Mouse (Mus musculus) hindbrain, embryonic 11.5 days (tissue): ENCODE results near the gene Ikzf1. TPM values are rescaled to one million over a fixed set of nuclear protein-coding genes. Genes with fewer than 3 reads are reported as not detected.

Source experiments
- ATAC-seq: fragments of 200-750 bp; cut with Nextera tagmentation; 2 replicates; pipeline ENCODE4 v1.8.0; 2017; ENCODE audit warnings: mild to moderate bottlenecking, moderate TSS enrichment, moderate library complexity; ENCODE audit not compliant: low FRiP score
- DNase-seq: peaks from one replicate; pipeline ENCODE4 v3.0.0-alpha.2; 2015; ENCODE audit warnings: low spot score
- H3K27ac ChIP-seq: fragments of 300-500 bp; sonication (generic); 2 replicates; pipeline ENCODE4 v1.5.1; 2014; ENCODE audit warnings: mild to moderate bottlenecking, low read depth, low read length
- H3K27me3 ChIP-seq: fragments of 300-500 bp; sonication (generic); 2 replicates; pipeline ENCODE4 v1.6.1; 2014; ENCODE audit warnings: mild to moderate bottlenecking, low read length, moderate library complexity, mixed read lengths; ENCODE audit not compliant: control insufficient read depth, insufficient read depth
- H3K36me3 ChIP-seq: fragments of 300-500 bp; sonication (generic); 2 replicates; pipeline ENCODE4 v1.6.1; 2014; ENCODE audit warnings: mild to moderate bottlenecking, low read length, moderate library complexity, mixed read lengths; ENCODE audit not compliant: control insufficient read depth, insufficient read depth
- H3K4me1 ChIP-seq: fragments of 300-500 bp; sonication (generic); replicated peaks from 2 replicates; pipeline ENCODE4 v1.6.1; 2014; ENCODE audit warnings: low read length, mixed read lengths; ENCODE audit not compliant: control insufficient read depth, insufficient read depth
- H3K4me2 ChIP-seq: fragments of 300-500 bp; sonication (generic); replicated peaks from 2 replicates; pipeline ENCODE4 v1.6.1; 2014; ENCODE audit warnings: mild to moderate bottlenecking, low read depth, low read length
- H3K4me3 ChIP-seq: fragments of 300-500 bp; sonication (generic); 2 replicates; pipeline ENCODE4 v1.5.1; 2014; ENCODE audit warnings: low read depth, low read length
- H3K9ac ChIP-seq: fragments of 300-500 bp; sonication (generic); 2 replicates; pipeline ENCODE4 v1.6.1; 2014; ENCODE audit warnings: low read depth, low read length
- H3K9me3 ChIP-seq: fragments of 300-500 bp; sonication (generic); 2 replicates; pipeline ENCODE4 v1.6.1; 2016; ENCODE audit warnings: low read length; ENCODE audit not compliant: control insufficient read depth
- WGBS: fragments of 180-500 bp; shearing (Covaris S2); extraction: QIAGEN DNeasy Blood & Tissue Kit; methylation state at CpG from one replicate; pipeline ENCODE4 v1.1.7; 2014; 5-methylcytosine and 5-hydroxymethylcytosine counted together
- polyA plus RNA-seq: library from polyadenylated mRNA; unstranded; fragments of >200 nt; fragmentation: Nextera tagmentation; extraction: Ambion mirVana; gene quantifications from 2 replicates; pipeline ENCODE4 v1.2.1, GENCODE M21; 2014

Gene Ikzf1
- polyA plus RNA-seq, 1 experiment from 2014 or later = 3.5 TPM

DNA sequence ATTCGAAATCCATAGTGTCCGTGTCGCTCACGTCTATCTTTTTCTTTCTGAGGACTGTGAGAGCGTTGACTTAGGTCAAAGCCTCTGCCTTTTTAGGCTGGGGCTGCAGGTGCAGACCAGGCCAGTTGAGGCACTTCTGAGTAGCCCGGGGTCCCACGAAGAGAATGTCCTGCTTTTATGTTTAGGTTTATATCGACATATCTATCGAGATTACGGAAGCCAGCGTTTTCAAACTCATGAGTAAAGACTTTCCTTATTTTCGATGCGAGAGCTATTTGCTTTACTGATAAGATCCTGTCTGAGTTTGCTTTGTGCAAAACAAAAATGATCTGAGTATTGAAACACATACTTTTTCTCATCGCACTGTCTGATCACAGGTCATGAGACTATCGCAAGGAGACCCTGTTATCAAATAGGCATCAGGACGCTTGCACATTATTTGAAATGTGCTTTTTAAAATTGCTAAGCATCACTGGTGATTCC lies 1.8 kb downstream of the Ikzf1 start:
- WGBS = 13% methylated on average over 16 of the region's 16 CpGs
- H3K27me3 ChIP-seq = peaks cover 31% of the 10 kb centered on the region
- no peak overlapping the region for H3K9ac ChIP-seq
- H3K36me3 ChIP-seq = no peaks in the 10 kb centered on the region
- no peaks in the 10 kb centered on the region for H3K4me1 ChIP-seq
- no peak overlapping the region for H3K27ac ChIP-seq
- peak overlapping the region; percentile 98 for H3K4me2 ChIP-seq
- ATAC-seq (no peak), DNase-seq (peak; percentile 44)
- peak overlapping the region; percentile 66 for H3K4me3 ChIP-seq
- no peaks in the 10 kb centered on the region for H3K9me3 ChIP-seq

DNA sequence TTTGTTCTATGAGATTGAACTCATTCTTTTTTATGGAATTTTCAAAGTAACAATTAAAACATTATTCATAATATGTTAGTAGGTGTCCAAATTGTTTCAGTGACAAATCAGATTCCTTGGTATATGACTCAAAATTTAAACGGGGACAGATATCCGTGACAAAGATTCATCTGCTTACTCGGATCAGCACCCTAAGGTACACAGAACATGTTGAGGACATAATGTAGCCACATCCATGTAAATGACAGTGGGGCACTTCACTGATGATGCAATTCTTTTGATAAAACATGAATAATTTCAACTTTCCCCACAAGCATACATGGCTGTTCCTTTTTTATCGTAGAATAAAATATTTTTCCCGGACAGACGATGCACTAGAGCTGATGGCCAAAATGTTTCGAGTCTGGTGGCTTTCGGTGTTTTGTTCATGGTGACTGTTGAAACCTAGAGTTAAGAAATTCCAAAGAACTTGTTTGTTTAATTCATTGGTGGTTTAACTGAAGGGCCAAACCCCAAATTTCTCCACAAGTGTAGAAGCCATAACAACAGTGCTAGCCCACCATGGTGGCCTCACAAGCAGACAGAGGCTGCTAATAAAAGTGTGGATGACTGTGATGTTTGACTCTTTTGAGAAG lies 2.9 kb downstream of the Ikzf1 start:
- peaks cover 31% of the 10 kb centered on the region for H3K27me3 ChIP-seq
- DNase-seq = no peak
- 93% methylated on average over 8 of the region's 8 CpGs for WGBS

DNA sequence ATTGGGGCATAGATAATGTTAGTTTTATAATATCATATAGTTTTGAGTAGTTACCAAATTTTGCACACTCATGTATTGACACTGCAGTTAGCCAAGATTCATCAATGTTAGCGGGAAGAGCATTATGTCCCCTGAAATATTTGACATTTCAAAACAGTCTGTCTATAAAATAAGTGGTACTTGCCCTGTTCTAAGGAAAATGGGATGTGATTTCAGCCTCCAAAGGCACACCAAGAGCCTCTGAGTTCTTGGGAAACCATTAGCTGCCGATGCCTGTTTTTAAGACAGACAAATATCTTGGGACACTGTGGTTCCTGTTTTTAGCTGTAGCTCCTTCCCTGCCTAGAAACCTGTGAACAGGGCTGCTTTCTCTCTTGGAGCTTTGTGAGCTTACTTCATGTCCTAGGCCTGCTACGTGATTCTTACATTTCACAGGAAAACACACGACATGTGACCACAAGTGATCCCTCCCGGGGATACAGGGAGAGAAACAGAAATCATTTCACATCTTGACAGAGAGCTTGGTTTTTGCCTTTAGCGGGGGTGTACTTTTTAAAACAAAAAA lies 4.0 kb downstream of the Ikzf1 start:
- Histone ChIP-seq H3K27ac (no peak overlapping the region), H3K4me3 (no peak overlapping the region), H3K4me1 (no peaks in the 10 kb centered on the region), H3K9me3 (no peaks in the 10 kb centered on the region), H3K27me3 (peaks cover 28% of the 10 kb centered on the region), H3K9ac (no peak overlapping the region), H3K4me2 (no peak overlapping the region), H3K36me3 (no peaks in the 10 kb centered on the region)
- DNase-seq (no peak), ATAC-seq (no peak)
- 82% methylated on average over 6 of the region's 6 CpGs for WGBS

More for the DNA sequence above, 2.9 kb downstream of the Ikzf1 start:
- Histone ChIP-seq H3K9me3 (no peaks in the 10 kb centered on the region), H3K36me3 (no peaks in the 10 kb centered on the region), H3K27ac (no peak overlapping the region), H3K4me2 (no peak overlapping the region), H3K9ac (no peak overlapping the region), H3K4me1 (no peaks in the 10 kb centered on the region), H3K4me3 (no peak overlapping the region)
- no peak for ATAC-seq

DNA sequence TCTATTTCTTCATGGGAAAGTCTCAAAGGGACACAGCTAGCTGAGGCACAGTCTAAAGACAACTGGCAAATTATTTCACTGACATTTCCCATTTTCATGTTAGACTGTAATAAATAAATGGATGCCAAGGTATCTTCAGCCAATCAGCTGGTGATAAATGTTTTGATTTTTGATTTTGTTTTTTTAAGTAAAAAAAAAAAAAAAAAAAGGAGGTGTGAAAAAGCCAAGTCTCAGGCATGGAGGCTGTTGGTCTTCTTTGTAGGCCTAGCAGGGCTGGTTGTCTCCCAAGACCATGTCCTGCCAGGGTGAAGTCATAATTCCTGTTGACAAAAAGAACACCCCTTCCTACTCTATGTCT lies 4.9 kb downstream of the Ikzf1 start:
- ATAC-seq (no peak), DNase-seq (no peak)
- Histone ChIP-seq H3K36me3 (no peaks in the 10 kb centered on the region), H3K9me3 (no peaks in the 10 kb centered on the region), H3K4me3 (no peak overlapping the region), H3K9ac (no peak overlapping the region), H3K27me3 (peaks cover 20% of the 10 kb centered on the region), H3K27ac (no peak overlapping the region), H3K4me2 (no peak overlapping the region), H3K4me1 (no peaks in the 10 kb centered on the region)

DNA sequence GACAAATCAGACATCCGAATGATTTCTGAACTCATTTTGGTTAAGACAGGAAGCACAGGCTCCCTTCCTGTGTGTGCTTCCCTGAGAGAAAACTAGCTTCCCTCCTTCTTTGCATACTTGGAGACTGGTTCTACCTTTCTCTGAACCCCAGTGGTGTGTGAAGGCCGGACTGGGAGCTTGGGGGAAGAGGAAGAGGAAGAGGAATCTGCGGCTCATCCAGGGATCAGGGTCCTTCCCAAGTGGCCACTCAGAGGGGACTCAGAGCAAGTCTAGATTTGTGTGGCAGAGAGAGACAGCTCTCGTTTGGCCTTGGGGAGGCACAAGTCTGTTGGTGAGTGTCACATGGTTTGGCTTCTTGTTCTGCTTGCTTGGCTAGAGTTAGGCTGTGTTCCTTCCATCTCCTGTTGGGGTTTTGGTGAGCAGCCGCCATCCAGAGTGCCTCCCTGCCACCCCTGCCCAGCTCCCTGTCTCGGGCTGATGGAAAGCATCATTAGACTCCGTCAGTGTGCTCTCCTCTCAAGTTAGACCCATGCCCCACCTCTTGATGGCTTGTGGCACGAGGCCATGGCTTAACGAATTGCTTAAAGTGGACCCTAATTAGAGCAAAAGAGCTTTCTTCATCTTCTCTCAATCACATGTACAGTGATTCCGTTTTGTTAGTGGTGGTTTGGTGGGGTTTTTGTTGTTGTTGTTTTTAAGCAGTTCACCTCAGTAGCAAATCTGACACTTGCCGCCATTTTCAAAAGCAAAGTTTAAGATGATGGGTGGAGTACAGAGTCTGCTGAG lies 5.4 kb downstream of the Ikzf1 start:
- no peak for ATAC-seq
- Histone ChIP-seq H3K4me2 (no peak overlapping the region), H3K9ac (no peak overlapping the region), H3K4me1 (no peaks in the 10 kb centered on the region), H3K4me3 (no peak overlapping the region), H3K36me3 (no peaks in the 10 kb centered on the region), H3K9me3 (no peaks in the 10 kb centered on the region), H3K27ac (no peak overlapping the region), H3K27me3 (peaks cover 15% of the 10 kb centered on the region)
- WGBS = 79% methylated on average over 11 of the region's 11 CpGs
- DNase-seq = no peak

DNA sequence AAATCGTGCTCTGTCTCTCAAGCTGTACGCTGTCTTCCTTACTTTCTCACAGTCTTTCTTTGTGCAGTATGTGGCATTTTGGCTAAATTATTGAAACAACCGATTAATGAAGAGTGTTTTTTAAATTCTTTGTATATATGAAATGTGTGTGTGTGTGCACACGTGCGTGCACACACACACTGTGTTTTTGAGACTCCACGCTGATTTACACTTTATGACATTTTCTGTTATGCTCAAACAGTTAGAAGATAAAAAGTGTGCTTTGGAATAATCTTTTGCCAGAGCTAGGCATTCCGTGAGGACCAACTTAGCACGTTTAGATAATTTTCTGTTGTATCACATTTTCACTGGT lies 6.0 kb downstream of the Ikzf1 start:
- 95% methylated on average over 8 of the region's 8 CpGs for WGBS
- Histone ChIP-seq H3K4me1 (no peaks in the 10 kb centered on the region), H3K4me2 (no peak overlapping the region), H3K9ac (no peak overlapping the region), H3K27ac (no peak overlapping the region), H3K9me3 (no peaks in the 10 kb centered on the region), H3K36me3 (no peaks in the 10 kb centered on the region), H3K27me3 (peaks cover 10% of the 10 kb centered on the region), H3K4me3 (no peak overlapping the region)
- ATAC-seq = no peak
- DNase-seq = no peak

DNA sequence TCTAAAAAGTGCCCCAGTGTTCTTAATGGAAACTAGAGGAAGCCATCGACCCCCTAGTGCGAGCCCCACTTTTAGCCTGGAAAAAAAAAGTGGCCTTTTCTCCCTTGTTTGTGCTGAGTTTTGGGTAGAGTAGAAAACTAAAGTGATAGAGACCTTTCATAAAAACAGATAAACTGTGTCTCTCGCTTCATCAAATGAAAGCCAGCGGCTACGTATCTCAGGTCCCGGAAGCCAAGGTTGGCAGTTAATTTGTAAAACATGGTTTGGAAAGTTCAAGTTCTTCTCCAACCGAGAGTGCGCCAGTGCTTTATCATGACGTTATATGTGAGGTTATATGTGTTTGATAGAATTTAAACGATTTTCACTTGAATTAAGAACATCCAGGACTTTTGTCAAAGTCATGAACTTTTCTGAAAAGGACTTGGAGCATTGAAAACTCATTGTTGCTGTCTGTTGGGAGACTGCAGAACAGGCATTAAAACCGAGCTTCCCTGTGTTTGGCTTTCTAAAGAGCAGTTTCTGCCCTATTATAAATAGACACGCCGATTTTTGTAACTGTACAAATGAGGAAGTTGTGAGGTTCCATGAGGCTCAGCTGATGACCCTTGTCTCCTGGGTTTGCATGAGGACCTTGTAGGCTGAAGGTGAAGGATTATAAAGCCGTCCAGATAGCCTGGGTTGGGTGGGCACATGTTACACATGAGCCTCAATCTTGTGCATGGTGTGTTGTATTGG lies 6.7 kb downstream of the Ikzf1 start:
- Histone ChIP-seq H3K27me3 (peaks cover 5% of the 10 kb centered on the region; the same call in 1 of the 2 replicates), H3K27ac (no peak overlapping the region), H3K4me3 (no peak overlapping the region), H3K4me1 (no peaks in the 10 kb centered on the region), H3K9me3 (no peaks in the 10 kb centered on the region), H3K36me3 (no peaks in the 10 kb centered on the region), H3K9ac (no peak overlapping the region), H3K4me2 (no peak overlapping the region)
- WGBS = 91% methylated on average over 14 of the region's 14 CpGs
- no peak for DNase-seq
- ATAC-seq = no peak

DNA sequence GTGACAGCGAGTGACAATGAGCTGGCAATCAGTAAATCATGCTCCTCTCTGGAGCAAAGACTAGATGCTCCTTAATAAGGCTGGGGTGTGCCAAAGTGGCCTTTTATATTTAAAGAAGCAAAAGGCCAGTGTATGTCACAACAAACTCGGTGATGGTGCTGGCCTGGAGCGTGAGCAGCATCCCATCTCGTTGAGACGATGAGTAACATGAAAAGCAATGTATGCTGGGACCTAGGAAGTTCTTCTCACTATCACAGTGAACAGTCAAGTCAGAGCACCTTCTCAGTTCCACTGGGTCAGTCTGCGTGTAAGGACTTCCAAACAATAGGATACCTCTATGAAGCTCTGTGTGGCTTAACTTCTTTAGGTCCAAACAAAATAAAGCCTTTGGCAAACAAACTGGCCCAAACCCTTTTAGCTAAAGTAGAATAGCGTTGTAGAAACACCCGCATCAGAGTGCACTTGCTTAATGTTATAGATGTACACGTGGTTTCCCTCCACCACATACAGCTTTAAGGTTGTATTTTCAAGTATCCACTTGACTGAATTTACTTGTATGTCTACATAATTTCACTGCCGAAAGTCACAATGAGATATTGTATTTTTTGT lies 7.9 kb downstream of the Ikzf1 start:
- Histone ChIP-seq H3K4me1 (no peaks in the 10 kb centered on the region), H3K36me3 (no peaks in the 10 kb centered on the region), H3K4me3 (no peak overlapping the region), H3K9ac (no peak overlapping the region), H3K27ac (no peak overlapping the region), H3K27me3 (peaks cover 4% of the 10 kb centered on the region; the same call in 1 of the 2 replicates), H3K9me3 (no peaks in the 10 kb centered on the region), H3K4me2 (no peak overlapping the region)
- ATAC-seq = no peak
- no peak for DNase-seq
- 94% methylated on average over 10 of the region's 10 CpGs for WGBS
